Mouse (Mus musculus) neutrophil, adult 83 days (primary cell): ENCODE results near the gene Inafm1. TPM values are rescaled to one million over a fixed set of nuclear protein-coding genes. Genes with fewer than 3 reads are reported as not detected.

Experiments
- total RNA-seq, 2 experiments: library from RNA; stranded (reverse); gene quantifications; one replicate each; pipeline ENCODE4 v1.2.4; 2023

Gene Inafm1
- 10 to 100 TPM; 11.0 to 12.4 TPM for total RNA-seq

GRCm38 (mm10) chr7:16273081-16273765 is at the start of gene Inafm1:
Inafm1 (minus strand) TSS chr7:16273617.

GRCm38 (mm10) chr7:16308093-16308492 is 34.7 kb upstream of the Inafm1 start, which contains the start of gene Bbc3:
Bbc3 (plus strand) TSS chr7:16308393.

DNA sequence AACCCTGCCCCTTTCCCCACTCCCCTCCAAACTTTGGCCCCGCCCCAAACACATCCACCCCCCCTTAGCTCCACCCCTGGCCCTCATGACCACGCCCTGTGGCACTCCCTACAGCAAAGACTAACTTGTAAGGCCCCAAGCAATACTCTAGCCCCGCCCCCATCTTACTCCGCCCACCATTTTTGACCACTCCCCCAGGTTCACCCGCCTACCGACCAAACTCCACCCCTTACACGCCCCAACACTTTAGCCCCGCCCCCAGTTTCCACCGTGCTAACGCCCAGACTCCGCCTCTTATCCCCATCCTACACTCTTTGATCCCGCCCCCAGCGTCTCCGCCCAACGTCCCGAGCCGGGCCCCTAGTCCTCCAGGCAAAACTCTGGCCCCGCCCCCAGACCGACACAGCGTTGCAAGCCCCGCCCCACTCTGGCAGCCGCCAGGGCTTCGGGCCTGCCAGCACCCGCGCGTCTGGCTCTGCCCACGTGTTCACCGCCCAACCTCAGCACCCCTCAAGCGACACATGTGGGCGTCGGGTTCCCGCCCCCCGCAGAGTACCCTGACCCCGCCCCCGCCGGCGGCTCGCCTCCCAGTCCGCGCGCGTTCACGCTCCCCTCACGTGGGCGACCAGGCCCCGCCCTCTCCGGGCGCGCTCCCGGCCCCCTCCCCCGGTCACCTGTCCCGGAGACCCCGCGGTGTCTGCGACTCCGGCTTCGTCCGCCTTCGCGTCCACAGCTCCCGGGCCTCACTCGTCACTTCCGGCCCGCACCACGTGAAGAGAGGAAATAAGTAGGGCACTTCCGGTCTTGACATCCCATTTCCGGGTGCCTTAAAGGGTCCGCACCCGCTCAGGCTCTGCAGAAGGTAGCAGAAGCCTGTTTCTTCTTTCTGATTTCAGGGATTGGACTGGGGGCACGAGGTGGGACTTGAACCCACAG is 12.9 kb upstream of the Inafm1 start, which contains the start of gene Ccdc9:
Ccdc9 (minus strand) TSS at position 770 of the 936 bp plus-strand sequence.

DNA sequence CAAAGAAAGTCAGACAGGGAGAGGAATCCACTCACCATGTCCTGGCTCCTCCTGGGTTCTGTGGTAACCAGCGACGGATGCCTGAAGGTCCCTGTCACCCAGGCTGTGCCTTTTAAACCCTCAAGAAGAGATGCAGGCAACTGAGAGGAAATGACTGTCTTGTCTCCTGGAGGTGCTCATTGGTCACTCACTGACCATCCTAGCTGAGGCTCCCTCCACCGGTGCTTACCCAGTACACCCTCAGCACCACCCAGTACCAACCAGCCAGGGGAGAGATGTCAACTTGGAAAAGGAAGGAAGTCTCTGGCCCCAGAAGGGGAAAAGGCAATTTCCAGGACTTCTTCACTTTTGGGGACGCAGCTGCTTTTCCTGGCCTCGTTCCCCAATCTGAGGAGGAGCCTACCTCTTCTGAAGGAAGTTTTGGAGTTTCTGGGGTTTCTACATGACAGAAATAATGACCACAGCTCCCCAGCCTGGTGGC is 14.3 kb downstream of the Inafm1 start, which contains the start of gene C5ar1:
C5ar1 (minus strand) TSS at position 431 of the 481 bp plus-strand sequence.

DNA sequence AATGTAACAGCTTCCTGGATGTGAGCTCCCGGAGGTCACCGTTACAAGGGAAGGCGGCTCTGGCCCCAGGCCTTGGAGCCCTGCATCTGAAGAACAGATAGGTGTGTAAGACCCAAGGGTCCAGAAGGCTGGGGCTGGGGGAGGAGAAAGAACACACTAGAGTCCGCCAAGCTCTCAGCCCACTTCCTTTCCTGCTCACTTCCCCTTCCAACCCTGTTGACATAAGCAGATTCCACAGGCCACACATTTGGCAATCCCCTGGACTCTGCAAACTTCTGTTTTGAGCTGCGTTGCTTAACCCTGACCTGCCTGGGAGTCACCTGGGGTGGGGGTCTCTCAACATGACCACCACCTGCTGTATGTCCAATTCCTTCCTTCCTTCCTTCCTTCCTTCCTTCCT is 29.4 kb downstream of the Inafm1 start, which contains the start of gene C5ar2:
C5ar2 (minus strand) TSS at position 88 of the 400 bp plus-strand sequence.

Other genes starting within 250 kb of the Inafm1 start
- 10 to 100 TPM; 24.9 to 29.6 TPM for gene Bicra, start 225.7 kb downstream of the Inafm1 start, total RNA-seq
- under 1 TPM; 0.28 to 0.40 TPM for gene Zfp541, start 211.8 kb downstream of the Inafm1 start, total RNA-seq
- 100 to 1,000 TPM; 121 to 141 TPM for gene Napa, start 175.2 kb downstream of the Inafm1 start, total RNA-seq
- gene Kptn, start 153.7 kb downstream of the Inafm1 start, total RNA-seq, result 10 to 100 TPM; 15.0 to 19.8 TPM
- gene Slc8a2, start 143.8 kb downstream of the Inafm1 start, total RNA-seq, result not detected
- under 1 TPM in 1 of 2 experiments, not detected in 1; 0.31 TPM for gene Meis3, start 98.5 kb downstream of the Inafm1 start, total RNA-seq
- 10 to 100 TPM; 21.4 to 24.2 TPM for gene Dhx34, start 51.6 kb downstream of the Inafm1 start, total RNA-seq
- gene C5ar2, start 29.5 kb downstream of the Inafm1 start, total RNA-seq, result 10 to 100 TPM; 24.0 to 25.0 TPM
- 100 to 1,000 TPM; 318 to 350 TPM for gene C5ar1, start 14.1 kb downstream of the Inafm1 start, total RNA-seq
- 100 to 1,000 TPM; 134 to 171 TPM for gene Ccdc9, start 13.2 kb upstream of the Inafm1 start, total RNA-seq
- 10 to 100 TPM; 24.8 to 27.5 TPM for gene Bbc3, start 34.8 kb upstream of the Inafm1 start, total RNA-seq
- gene Sae1, start 114.2 kb upstream of the Inafm1 start, total RNA-seq, result 10 to 100 TPM; 56.1 to 57.2 TPM
- gene Zc3h4, start 127.3 kb upstream of the Inafm1 start, total RNA-seq, result 10 to 100 TPM; 58.3 to 67.7 TPM
- 10 to 100 TPM; 22.0 to 30.5 TPM for gene Tmem160, start 179.2 kb upstream of the Inafm1 start, total RNA-seq
- gene Npas1, start 204.1 kb upstream of the Inafm1 start, total RNA-seq, result not detected